Mouse (Mus musculus): ENCODE measurements around the gene Clec3b.

The Clec3b gene

GRCm38 (mm10) chr9:123183226-123183625, 32.5 kb downstream of the Clec3b start:
- Histone ChIP-seq H3K36me3 (ENCODE audit: insufficient read depth, low read length) (no peaks in the 10 kb centered on the region), H3K9me3 (ENCODE audit: low read length) (peaks cover 20% of the 10 kb centered on the region), H3K4me3 (replicated peaks; ENCODE audit: low read length) (no peak overlapping the region), H3K27me3 (ENCODE audit: insufficient read depth, low read length) (no peaks in the 10 kb centered on the region), H3K4me1 (replicated peaks; ENCODE audit: low read depth, low read length) (no peaks in the 10 kb centered on the region)
- TF ChIP-seq NANOG (IDR thresholded peaks at IDR 0.05; ENCODE audit: borderline replicate concordance, low read length) (no peak), POU5F1 (IDR thresholded peaks at IDR 0.05; ENCODE audit: borderline replicate concordance, low read length) (no peak), CTCF (conservative IDR thresholded peaks at IDR 0.05; ENCODE audit: low read length) (no peak)

DNA sequence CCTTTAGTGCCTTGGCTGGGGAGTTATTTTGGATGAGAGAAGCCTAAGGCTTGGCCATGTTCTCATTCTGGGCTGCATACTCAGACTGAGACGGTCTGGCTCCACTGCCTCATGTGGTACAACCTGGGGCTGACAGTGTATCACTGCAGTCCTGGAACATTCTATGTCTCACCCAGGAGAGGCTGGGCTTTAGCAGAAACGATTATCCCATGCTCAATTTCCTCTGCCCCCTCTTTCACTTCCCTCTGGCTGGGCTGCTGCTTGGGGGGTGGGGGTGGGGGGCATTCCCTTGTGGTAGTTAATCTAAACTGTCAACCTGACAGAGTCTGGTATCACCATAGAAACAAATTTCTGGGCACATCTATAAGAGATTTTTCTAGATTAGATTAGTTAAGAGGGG, 34.8 kb downstream of the Clec3b start:
- no peaks in the 10 kb centered on the region for H3K27me3 ChIP-seq (ENCODE audit: insufficient read depth, low read length)
- no peaks in the 10 kb centered on the region for H3K36me3 ChIP-seq (ENCODE audit: insufficient read depth, low read length)
- no peaks in the 10 kb centered on the region for H3K4me1 ChIP-seq (replicated peaks; ENCODE audit: low read depth, low read length)
- TF ChIP-seq NANOG (IDR thresholded peaks at IDR 0.05; ENCODE audit: borderline replicate concordance, low read length) (no peak), POU5F1 (IDR thresholded peaks at IDR 0.05; ENCODE audit: borderline replicate concordance, low read length) (no peak), CTCF (conservative IDR thresholded peaks at IDR 0.05; ENCODE audit: low read length) (no peak)
- no peak overlapping the region for H3K4me3 ChIP-seq (replicated peaks; ENCODE audit: low read length)
- H3K9me3 ChIP-seq (ENCODE audit: low read length), result peaks cover 43% of the 10 kb centered on the region

DNA sequence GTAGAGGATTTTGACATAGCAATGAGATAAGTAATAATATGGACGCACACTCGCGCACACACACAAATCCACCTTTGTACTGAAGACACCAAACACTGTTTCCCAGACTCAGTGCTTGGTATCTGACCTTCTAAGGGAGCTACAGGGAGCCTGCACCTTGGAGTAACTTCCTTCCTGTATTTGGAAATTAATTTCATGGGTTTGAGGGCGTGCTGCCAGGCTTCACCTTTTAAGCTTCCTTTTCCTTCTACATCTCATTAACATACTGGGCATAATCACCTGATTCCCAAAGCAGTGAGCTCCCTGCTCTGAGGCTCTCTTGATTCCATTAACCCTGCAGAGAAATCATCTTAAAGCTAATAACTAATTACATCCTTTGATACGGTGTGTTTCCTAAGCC, 35.4 kb downstream of the Clec3b start:
- no peaks in the 10 kb centered on the region for H3K36me3 ChIP-seq (ENCODE audit: insufficient read depth, low read length)
- peaks cover 45% of the 10 kb centered on the region for H3K9me3 ChIP-seq (ENCODE audit: low read length)
- no peaks in the 10 kb centered on the region for H3K4me1 ChIP-seq (replicated peaks; ENCODE audit: low read depth, low read length)
- H3K27me3 ChIP-seq (ENCODE audit: insufficient read depth, low read length), result no peaks in the 10 kb centered on the region
- H3K4me3 ChIP-seq (replicated peaks; ENCODE audit: low read length), result no peak overlapping the region
- TF ChIP-seq CTCF (conservative IDR thresholded peaks at IDR 0.05; ENCODE audit: low read length) (no peak), POU5F1 (IDR thresholded peaks at IDR 0.05; ENCODE audit: borderline replicate concordance, low read length) (no peak), NANOG (IDR thresholded peaks at IDR 0.05; ENCODE audit: borderline replicate concordance, low read length) (no peak)

DNA sequence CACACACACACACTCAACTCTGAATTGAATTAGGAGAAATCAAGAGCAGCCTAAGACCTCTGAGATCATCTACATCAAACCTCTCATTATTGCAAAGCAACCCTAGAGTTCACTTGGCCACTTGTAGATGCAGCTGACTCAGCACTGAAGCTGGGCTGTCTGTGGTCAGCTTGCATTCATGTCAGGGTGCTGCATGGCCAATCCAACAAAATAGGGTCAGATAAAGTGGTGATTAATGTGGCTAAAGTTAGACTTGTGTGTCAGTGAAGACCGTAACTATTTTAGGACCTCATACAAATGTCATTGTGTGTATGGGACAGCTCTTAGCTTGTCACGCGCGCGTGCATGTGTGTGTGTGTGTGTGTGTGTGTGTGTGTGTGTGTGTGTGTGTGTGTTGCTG, 36.8 kb downstream of the Clec3b start:
- no peak for TF ChIP-seq NANOG (IDR thresholded peaks at IDR 0.05; ENCODE audit: borderline replicate concordance, low read length)
- Histone ChIP-seq H3K27me3 (ENCODE audit: insufficient read depth, low read length) (no peaks in the 10 kb centered on the region), H3K4me3 (replicated peaks; ENCODE audit: low read length) (no peak overlapping the region), H3K36me3 (ENCODE audit: insufficient read depth, low read length) (no peaks in the 10 kb centered on the region), H3K9me3 (ENCODE audit: low read length) (peaks cover 45% of the 10 kb centered on the region), H3K4me1 (replicated peaks; ENCODE audit: low read depth, low read length) (no peaks in the 10 kb centered on the region)

DNA sequence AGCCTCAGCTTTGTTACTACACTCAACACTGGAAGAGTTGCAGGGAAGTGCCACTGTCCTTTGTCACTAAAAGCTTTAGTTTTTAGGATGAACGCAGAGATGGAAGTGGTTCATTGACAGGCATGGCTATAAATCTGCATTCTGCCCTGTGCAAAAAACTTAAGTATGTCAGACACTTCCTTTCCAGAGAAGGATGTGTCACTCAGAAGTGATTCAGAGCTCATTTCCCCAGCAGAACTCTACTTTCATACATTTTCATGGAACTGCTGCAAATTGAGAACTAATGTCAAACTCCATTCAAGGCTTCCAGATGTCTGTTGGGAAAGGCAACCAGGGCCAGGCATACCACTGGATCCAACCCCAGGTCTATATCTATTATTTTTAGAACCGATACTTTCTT, 37.5 kb downstream of the Clec3b start:
- no peak overlapping the region for H3K4me3 ChIP-seq (replicated peaks; ENCODE audit: low read length)

GRCm38 (mm10) chr9:123200116-123200515, 49.4 kb downstream of the Clec3b start:
- Histone ChIP-seq H3K4me1 (replicated peaks; ENCODE audit: low read depth, low read length) (no peaks in the 10 kb centered on the region), H3K36me3 (ENCODE audit: insufficient read depth, low read length) (no peaks in the 10 kb centered on the region), H3K9me3 (ENCODE audit: low read length) (peaks cover 63% of the 10 kb centered on the region), H3K4me3 (replicated peaks; ENCODE audit: low read length) (no peak overlapping the region), H3K27me3 (ENCODE audit: insufficient read depth, low read length) (no peaks in the 10 kb centered on the region)
- TF ChIP-seq POU5F1 (IDR thresholded peaks at IDR 0.05; ENCODE audit: borderline replicate concordance, low read length) (no peak), CTCF (conservative IDR thresholded peaks at IDR 0.05; ENCODE audit: low read length) (no peak), NANOG (IDR thresholded peaks at IDR 0.05; ENCODE audit: borderline replicate concordance, low read length) (no peak)

More for the DNA sequence above, 37.5 kb downstream of the Clec3b start:
- H3K4me1 ChIP-seq (replicated peaks; ENCODE audit: low read depth, low read length), result no peaks in the 10 kb centered on the region
- no peaks in the 10 kb centered on the region for H3K36me3 ChIP-seq (ENCODE audit: insufficient read depth, low read length)
- peaks cover 45% of the 10 kb centered on the region for H3K9me3 ChIP-seq (ENCODE audit: low read length)
- TF ChIP-seq CTCF (conservative IDR thresholded peaks at IDR 0.05; ENCODE audit: low read length) (no peak), NANOG (IDR thresholded peaks at IDR 0.05; ENCODE audit: borderline replicate concordance, low read length) (no peak), POU5F1 (IDR thresholded peaks at IDR 0.05; ENCODE audit: borderline replicate concordance, low read length) (no peak)
- no peaks in the 10 kb centered on the region for H3K27me3 ChIP-seq (ENCODE audit: insufficient read depth, low read length)

- Histone ChIP-seq H3K4me3 (replicated peaks; ENCODE audit: low read length) (no peak overlapping the region), H3K9me3 (ENCODE audit: low read length) (peaks cover 31% of the 10 kb centered on the region), H3K36me3 (ENCODE audit: insufficient read depth, low read length) (no peaks in the 10 kb centered on the region), H3K27me3 (ENCODE audit: insufficient read depth, low read length) (no peaks in the 10 kb centered on the region), H3K4me1 (replicated peaks; ENCODE audit: low read depth, low read length) (no peaks in the 10 kb centered on the region)
- TF ChIP-seq POU5F1 (IDR thresholded peaks at IDR 0.05; ENCODE audit: borderline replicate concordance, low read length) (no peak), CTCF (conservative IDR thresholded peaks at IDR 0.05; ENCODE audit: low read length) (no peak), NANOG (IDR thresholded peaks at IDR 0.05; ENCODE audit: borderline replicate concordance, low read length) (no peak)
These were observed 55.8 kb downstream of the Clec3b start for GRCm38 (mm10) chr9:123206526-123206925.

DNA sequence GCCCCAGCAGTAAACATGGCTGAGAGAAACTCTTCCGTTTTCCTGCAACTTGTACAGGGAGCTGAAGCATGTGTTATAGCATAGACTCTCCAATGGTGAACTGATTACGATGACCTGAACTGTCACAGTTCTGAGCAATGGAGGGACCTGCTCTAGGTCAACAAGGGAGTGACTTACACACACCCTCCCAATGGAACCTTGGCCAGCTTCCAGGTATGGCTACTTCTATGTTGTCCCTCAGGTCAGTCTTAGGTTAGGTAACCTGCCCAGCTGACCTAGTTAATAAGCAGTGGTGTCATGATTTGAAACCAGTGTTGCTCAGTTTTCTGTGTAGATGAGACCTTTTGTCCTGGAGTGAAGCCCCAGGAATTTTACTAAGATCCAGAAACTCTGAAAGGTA, 56.2 kb downstream of the Clec3b start:
- no peaks in the 10 kb centered on the region for H3K4me1 ChIP-seq (replicated peaks; ENCODE audit: low read depth, low read length)
- H3K4me3 ChIP-seq (replicated peaks; ENCODE audit: low read length), result no peak overlapping the region
- no peaks in the 10 kb centered on the region for H3K36me3 ChIP-seq (ENCODE audit: insufficient read depth, low read length)
- H3K9me3 ChIP-seq (ENCODE audit: low read length), result peaks cover 27% of the 10 kb centered on the region
- TF ChIP-seq POU5F1 (IDR thresholded peaks at IDR 0.05; ENCODE audit: borderline replicate concordance, low read length), result no peak
- TF ChIP-seq CTCF (conservative IDR thresholded peaks at IDR 0.05; ENCODE audit: low read length), result no peak
- no peak for TF ChIP-seq NANOG (IDR thresholded peaks at IDR 0.05; ENCODE audit: borderline replicate concordance, low read length)
- no peaks in the 10 kb centered on the region for H3K27me3 ChIP-seq (ENCODE audit: insufficient read depth, low read length)

All from E14TG2a.4 (cell line).